Mouse (Mus musculus): Measurements from ENCODE around the gene Cct4.

Cct4 gene

GRCm38 (mm10) chr11:22985510-22985909 is 4.8 kb upstream of the Cct4 start:
- DNase-seq: no peak

GRCm38 (mm10) chr11:22987357-22987756 is 3.0 kb upstream of the Cct4 start:
- peak; percentile 28 to 53 for DNase-seq

- DNase-seq: no peak
Measured at GRCm38 (mm10) chr11:22989786-22990185, 533 bp upstream of the Cct4 start.

- no peak for DNase-seq
Measured at GRCm38 (mm10) chr11:22991218-22991835, 1.0 kb downstream of the Cct4 start.

- DNase-seq: peak in 1 of 2 experiments; percentile 61
Measured at GRCm38 (mm10) chr11:22994271-22994670, 4.0 kb downstream of the Cct4 start.

GRCm38 (mm10) chr11:22995461-22995860 is 5.1 kb downstream of the Cct4 start:
- DNase-seq: no peak

- DNase-seq: no peak
Measured at GRCm38 (mm10) chr11:22998308-22998707, 8.0 kb downstream of the Cct4 start.

GRCm38 (mm10) chr11:23005276-23005675 is 15.0 kb downstream of the Cct4 start:
- no peak for DNase-seq

GRCm38 (mm10) chr11:23007166-23007480 is 16.8 kb downstream of the Cct4 start:
- no peak for DNase-seq

GRCm38 (mm10) chr11:23007481-23008180 is 17.3 kb downstream of the Cct4 start, which contains the start of gene Fam161a:
Fam161a (plus strand) TSS chr11:23007531.
- peak; percentile 81 to 82 for DNase-seq

GRCm38 (mm10) chr11:23008181-23008823 is 18.0 kb downstream of the Cct4 start:
- DNase-seq: peak; percentile 86 to 90

- DNase-seq: no peak
Measured at GRCm38 (mm10) chr11:23008824-23009200, 18.5 kb downstream of the Cct4 start.

GRCm38 (mm10) chr11:23013096-23013495 is 22.8 kb downstream of the Cct4 start:
- no peak for DNase-seq

- DNase-seq: no peak
Measured at GRCm38 (mm10) chr11:23013580-23014294, 23.4 kb downstream of the Cct4 start.

GRCm38 (mm10) chr11:23014996-23015395 is 24.7 kb downstream of the Cct4 start:
- no peak for DNase-seq

GRCm38 (mm10) chr11:23017943-23018342 is 27.6 kb downstream of the Cct4 start:
- no peak for DNase-seq

- DNase-seq: no peak
Measured at GRCm38 (mm10) chr11:23020116-23020770, 29.9 kb downstream of the Cct4 start.

GRCm38 (mm10) chr11:23020841-23021240 is 30.5 kb downstream of the Cct4 start:
- no peak for DNase-seq

- no peak for DNase-seq
Measured at GRCm38 (mm10) chr11:23023155-23023554, 32.8 kb downstream of the Cct4 start.

- no peak for DNase-seq
Measured at GRCm38 (mm10) chr11:23024169-23024568, 33.9 kb downstream of the Cct4 start.

- no peak for DNase-seq
Measured at GRCm38 (mm10) chr11:23028957-23029356, 38.6 kb downstream of the Cct4 start.

GRCm38 (mm10) chr11:23029399-23029798 is 39.1 kb downstream of the Cct4 start:
- no peak for DNase-seq

GRCm38 (mm10) chr11:23047252-23047651 is 56.9 kb downstream of the Cct4 start:
- DNase-seq: no peak
